Comparison of ENCODE assay signal across 9 mouse cellular contexts in the genomic region with DNA sequence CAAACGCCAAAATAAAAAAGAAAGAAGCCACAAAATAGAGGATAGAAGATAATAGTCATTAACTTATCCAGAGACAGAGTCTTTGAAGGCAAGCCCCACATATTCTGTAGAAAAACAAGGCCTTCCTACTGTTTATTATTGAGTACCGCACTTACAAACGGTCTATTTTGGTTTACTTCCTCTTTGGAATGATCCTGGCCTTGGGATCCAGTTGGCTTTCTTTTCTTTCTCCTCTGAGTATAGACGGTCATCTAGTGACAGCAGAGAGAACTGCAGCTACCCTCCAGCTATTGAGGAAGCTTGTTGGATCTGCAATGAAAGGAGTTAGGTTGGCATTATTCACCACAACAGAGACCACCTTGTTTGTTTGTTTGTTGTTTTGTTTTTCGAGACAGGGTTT. TPM values are rescaled to one million over a fixed set of nuclear protein-coding genes. Genes with fewer than 3 reads are reported as not detected.
DNase-seq lines count a peak whose midpoint lies in the region; ATAC-seq and TF ChIP-seq lines count a peak whose summit lies in the region.
"Had no signal": no experiment of that assay in that cellular context is flagged by ENCODE, and none has a peak within 500 bp of the region (broad histone marks: within the 10 kb centered on the region; RNA-seq: fewer than 3 reads in every experiment).

No protein-coding gene starts in this region.

- H3K9ac ChIP-seq in midbrain, embryonic 16.5 days (ENCODE audit: low read depth, low read length) = no peak overlapping the region
- H3K9ac ChIP-seq in midbrain, embryonic 11.5 days (ENCODE audit: low read length) = no peak overlapping the region
- H3K9ac ChIP-seq in embryonic facial prominence, embryonic 13.5 days = no peak overlapping the region
- H3K9ac ChIP-seq: neural tube, embryonic 12.5 days had no signal

- DNase-seq in midbrain, embryonic 11.5 days (ENCODE audit: low spot score, missing footprints) = no peak
- peak; percentile 71 for DNase-seq in adrenal gland, postnatal 14 days
- peak; percentile 47 to 61 for DNase-seq in layer of hippocampus, adult 2 months (ENCODE audit: low spot score in 2 of 2)
- DNase-seq in thymus, postnatal 0 days (ENCODE audit: low spot score) = no peak

- 28% methylated on average over 5 of the region's 5 CpGs for WGBS in midbrain, embryonic 16.5 days
- WGBS in midbrain, embryonic 11.5 days = 31% methylated on average over 5 of the region's 5 CpGs
- WGBS in embryonic facial prominence, embryonic 13.5 days = 21% methylated on average over 5 of the region's 5 CpGs

- ATAC-seq in midbrain, embryonic 16.5 days = peak; percentile 51; the same call in 1 of the 2 replicates
- ATAC-seq in midbrain, embryonic 11.5 days (ENCODE audit: low FRiP score) = no peak
- ATAC-seq in embryonic facial prominence, embryonic 13.5 days (ENCODE audit: insufficient number of reproducible peaks, insufficient read depth, low FRiP score, low TSS enrichment, low read depth) = no peak
- ATAC-seq in hematopoietic stem cell, adult 5-6 weeks (replicated peaks in 1 of 2; ENCODE audit: insufficient read depth in 1 of 2, low FRiP score in 2 of 2, low TSS enrichment in 1 of 2, low read depth in 1 of 2, poor library complexity in 2 of 2, severe bottlenecking in 2 of 2) = peak; percentile 68 to 69

- no peaks in the 10 kb centered on the region for H3K9me3 ChIP-seq in midbrain, embryonic 16.5 days (replicated peaks; ENCODE audit: control insufficient read depth, low read length, poor library complexity, severe bottlenecking)
- no peaks in the 10 kb centered on the region for H3K9me3 ChIP-seq in midbrain, embryonic 11.5 days (ENCODE audit: control insufficient read depth, low read length)
- no peaks in the 10 kb centered on the region for H3K9me3 ChIP-seq in embryonic facial prominence, embryonic 13.5 days
- H3K9me3 ChIP-seq in megakaryocyte, embryonic 14.5 days = no peaks in the 10 kb centered on the region
- H3K9me3 ChIP-seq: neural tube, embryonic 12.5 days had no signal

- no peaks in the 10 kb centered on the region for H3K4me1 ChIP-seq in midbrain, embryonic 16.5 days (ENCODE audit: control insufficient read depth, insufficient read depth, low read length)
- H3K4me1 ChIP-seq in midbrain, embryonic 11.5 days (ENCODE audit: control insufficient read depth, insufficient read depth, low read length) = no peaks in the 10 kb centered on the region
- no peaks in the 10 kb centered on the region for H3K4me1 ChIP-seq in embryonic facial prominence, embryonic 13.5 days
- H3K4me1 ChIP-seq in megakaryocyte, embryonic 14.5 days = peaks cover 25% of the 10 kb centered on the region
- H3K4me1 ChIP-seq: neural tube, embryonic 12.5 days had no signal

- no peaks in the 10 kb centered on the region for H3K36me3 ChIP-seq in midbrain, embryonic 16.5 days (ENCODE audit: control insufficient read depth, insufficient read depth, low read length)
- no peaks in the 10 kb centered on the region for H3K36me3 ChIP-seq in midbrain, embryonic 11.5 days (ENCODE audit: control insufficient read depth, insufficient read depth, low read length)
- no peaks in the 10 kb centered on the region for H3K36me3 ChIP-seq in embryonic facial prominence, embryonic 13.5 days
- no peaks in the 10 kb centered on the region for H3K36me3 ChIP-seq in megakaryocyte, embryonic 14.5 days (replicated peaks; ENCODE audit: low read length)
- H3K36me3 ChIP-seq: neural tube, embryonic 12.5 days had no signal

- no peak overlapping the region for H3K27ac ChIP-seq in midbrain, embryonic 16.5 days (ENCODE audit: low read length)
- no peak overlapping the region for H3K27ac ChIP-seq in midbrain, embryonic 11.5 days (ENCODE audit: low read depth, low read length)
- H3K27ac ChIP-seq in embryonic facial prominence, embryonic 13.5 days = no peak overlapping the region
- peak overlapping the region; percentile 69 for H3K27ac ChIP-seq in layer of hippocampus, adult 2 months
- H3K27ac ChIP-seq: neural tube, embryonic 12.5 days had no signal

- peak; percentile 96 for TF ChIP-seq CTCF in layer of hippocampus, adult 2 months (conservative IDR thresholded peaks at IDR 0.05)

- H3K4me3 ChIP-seq in midbrain, embryonic 16.5 days (ENCODE audit: low read depth, low read length) = no peak overlapping the region
- no peak overlapping the region for H3K4me3 ChIP-seq in midbrain, embryonic 11.5 days (ENCODE audit: low read depth, low read length)
- no peak overlapping the region for H3K4me3 ChIP-seq in embryonic facial prominence, embryonic 13.5 days
- H3K4me3 ChIP-seq in layer of hippocampus, adult 2 months = peak overlapping the region; percentile 35; the same call in 1 of the 2 replicates
- peak overlapping the region; percentile 83 for H3K4me3 ChIP-seq in megakaryocyte, embryonic 14.5 days (replicated peaks)
- H3K4me3 ChIP-seq: neural tube, embryonic 12.5 days had no signal

- H3K4me2 ChIP-seq in midbrain, embryonic 16.5 days (ENCODE audit: low read length) = no peak overlapping the region
- no peak overlapping the region for H3K4me2 ChIP-seq in midbrain, embryonic 11.5 days
- H3K4me2 ChIP-seq in embryonic facial prominence, embryonic 13.5 days = 0 out of 2 replicates have a peak overlapping the region, but pooled peaks have one; percentile 3
- H3K4me2 ChIP-seq: neural tube, embryonic 12.5 days had no signal

- no peaks in the 10 kb centered on the region for H3K27me3 ChIP-seq in midbrain, embryonic 16.5 days (ENCODE audit: control insufficient read depth, insufficient read depth, low read depth, low read length)
- H3K27me3 ChIP-seq in midbrain, embryonic 11.5 days (ENCODE audit: control insufficient read depth, insufficient read depth, low read length) = no peaks in the 10 kb centered on the region
- no peaks in the 10 kb centered on the region for H3K27me3 ChIP-seq in embryonic facial prominence, embryonic 13.5 days
- H3K27me3 ChIP-seq in megakaryocyte, embryonic 14.5 days (replicated peaks) = peaks cover 13% of the 10 kb centered on the region
- H3K27me3 ChIP-seq: neural tube, embryonic 12.5 days had no signal

RNA-seq across cellular contexts. Expression of a gene that starts 11.8 kb away (rescaled TPM):
- 10.8 and 12.3 TPM in 2 replicates for polyA plus RNA-seq in midbrain, embryonic 16.5 days (2015; fragmentation: Nextera tagmentation; extraction: Ambion mirVana)
- polyA plus RNA-seq in midbrain, embryonic 11.5 days (2014; fragmentation: Nextera tagmentation; extraction: Ambion mirVana) = 11.7 and 12.4 TPM in 2 replicates
- total RNA-seq in adrenal gland, postnatal 14 days (2021) = 10.5 TPM in 2 replicates
- 11.3 and 13.1 TPM in 2 replicates for polyA plus RNA-seq in embryonic facial prominence, embryonic 13.5 days (2015; fragmentation: Nextera tagmentation; extraction: Ambion mirVana)
- total RNA-seq in hematopoietic stem cell, adult 5-6 weeks (2017) = 18.9 and 23.0 TPM in 2 replicates
- 10 to 100 TPM; 12.3 to 13.1 TPM for total RNA-seq in layer of hippocampus, adult 2 months (2021)
- 0.30 TPM in 1 of 2 replicates, not detected in the other for polyA plus RNA-seq in megakaryocyte, embryonic 14.5 days (2012; ENCODE audit: insufficient read depth, low replicate concordance)
- 7.0 and 9.1 TPM in 2 replicates for polyA plus RNA-seq in thymus, postnatal 0 days (2015; fragmentation: Nextera tagmentation; extraction: Ambion mirVana)

Comparison
In these comparisons a context has a peak if more than half of its experiments do, and no peak if none do; other contexts are left out.
1. ATAC-seq: peak in midbrain, embryonic 16.5 days (single experiment) and hematopoietic stem cell, adult 5-6 weeks (2 of 2); none in midbrain, embryonic 11.5 days (single experiment) and embryonic facial prominence, embryonic 13.5 days (single experiment).
2. H3K4me3 ChIP-seq: peak in layer of hippocampus, adult 2 months (single experiment) and megakaryocyte, embryonic 14.5 days (single experiment); none in midbrain, embryonic 16.5 days (single experiment), midbrain, embryonic 11.5 days (single experiment) and embryonic facial prominence, embryonic 13.5 days (single experiment).
3. DNase-seq: peak in adrenal gland, postnatal 14 days (single experiment) and layer of hippocampus, adult 2 months (2 of 2); none in midbrain, embryonic 11.5 days (single experiment) and thymus, postnatal 0 days (single experiment).